In the genomic region with DNA sequence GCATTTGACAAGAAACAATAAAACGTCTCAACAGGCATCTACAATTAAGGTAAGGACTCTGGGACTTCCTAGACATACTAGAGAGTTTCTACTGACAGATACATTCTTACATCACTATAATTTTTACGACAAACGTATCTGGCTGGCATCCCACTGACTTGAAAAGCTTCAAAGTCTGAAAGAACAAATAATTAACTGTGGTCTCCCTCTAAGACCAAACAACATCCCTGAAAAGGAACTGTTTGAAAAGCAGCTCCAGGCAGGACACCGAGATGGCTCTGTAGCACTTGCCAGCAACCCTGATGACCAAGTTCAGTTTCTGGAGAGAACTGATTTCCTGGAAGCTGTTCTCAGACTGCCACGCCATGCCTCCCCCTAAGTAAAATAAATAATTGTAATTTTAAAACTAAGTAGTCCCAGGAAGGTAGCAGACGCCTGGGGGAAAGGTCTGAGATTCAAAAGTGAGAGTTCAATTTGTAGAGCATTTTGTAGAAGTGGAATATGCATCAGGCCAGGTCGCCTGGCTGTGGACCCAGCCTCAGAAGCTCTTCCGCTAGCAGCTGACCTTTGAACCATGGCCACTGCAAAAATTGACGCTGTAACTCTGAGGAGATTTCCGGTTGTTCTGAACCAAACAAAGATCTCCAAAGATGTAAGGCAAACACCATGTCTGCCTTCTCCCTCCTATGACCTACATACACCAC, we compare ENCODE assay signal across 21 mouse cellular contexts.
DNase-seq lines count a peak whose midpoint lies in the region; ATAC-seq and TF ChIP-seq lines count a peak whose summit lies in the region.
"Had no signal": no experiment of that assay in that cellular context is flagged by ENCODE, and none has a peak within 500 bp of the region (broad histone marks: within the 10 kb centered on the region; RNA-seq: fewer than 3 reads in every experiment).

No protein-coding gene starts in this region.

- H3K4me3 ChIP-seq in liver, adult 2 months (ENCODE audit: insufficient read depth, low read depth, low read length) = no peak overlapping the region
- H3K4me3 ChIP-seq in liver, embryonic 11.5 days (ENCODE audit: low read depth, low read length) = no peak overlapping the region
- no peak overlapping the region for H3K4me3 ChIP-seq in brown adipose tissue, adult 24 weeks (ENCODE audit: insufficient read depth, low read depth, low read length)
- H3K4me3 ChIP-seq in intestine, postnatal 0 days (ENCODE audit: low read depth, low read length) = no peak overlapping the region
- no peak overlapping the region for H3K4me3 ChIP-seq in liver, embryonic 13.5 days (replicated peaks)
- H3K4me3 ChIP-seq in hindbrain, embryonic 12.5 days = no peak overlapping the region
- H3K4me3 ChIP-seq: embryonic facial prominence, embryonic 15.5 days; forebrain, embryonic 10.5 days; heart, embryonic 12.5 days; layer of hippocampus, adult 2 months; megakaryocyte, embryonic 14.5 days had no signal

- intact Hi-C loops in heart, postnatal 36 days (cut with DNase I) = no loop called here

- peak overlapping the region; percentile 37; the same call in 1 of the 2 replicates for H3K9ac ChIP-seq in liver, adult 2 months (ENCODE audit: low read depth, low read length)
- no peak overlapping the region for H3K9ac ChIP-seq in liver, embryonic 11.5 days (ENCODE audit: low read depth, low read length)
- no peak overlapping the region for H3K9ac ChIP-seq in intestine, postnatal 0 days (ENCODE audit: low read depth, low read length)
- H3K9ac ChIP-seq in liver, embryonic 13.5 days = no peak overlapping the region
- H3K9ac ChIP-seq in hindbrain, embryonic 12.5 days = no peak overlapping the region
- H3K9ac ChIP-seq: embryonic facial prominence, embryonic 15.5 days; heart, embryonic 12.5 days had no signal

- H3K9me3 ChIP-seq in liver, embryonic 11.5 days (ENCODE audit: control insufficient read depth, low read length) = no peaks in the 10 kb centered on the region
- H3K9me3 ChIP-seq in intestine, postnatal 0 days (ENCODE audit: control insufficient read depth) = no peaks in the 10 kb centered on the region
- H3K9me3 ChIP-seq in liver, embryonic 13.5 days (replicated peaks) = no peaks in the 10 kb centered on the region
- no peaks in the 10 kb centered on the region for H3K9me3 ChIP-seq in hindbrain, embryonic 12.5 days (replicated peaks)
- H3K9me3 ChIP-seq: embryonic facial prominence, embryonic 15.5 days; forebrain, embryonic 10.5 days; heart, embryonic 12.5 days; megakaryocyte, embryonic 14.5 days had no signal

- TF ChIP-seq POLR2A in liver, adult 2 months (IDR thresholded peaks at IDR 0.05; ENCODE audit: extremely low read depth, insufficient read depth, low read length) = no peak

- peak; percentile 86 for DNase-seq in liver, adult 2 months (ENCODE audit: extremely low read depth, low read depth, low spot score)
- no peak for DNase-seq in liver, embryonic 11.5 days (ENCODE audit: low spot score)
- no peak for DNase-seq in liver, embryonic 13.5 days
- no peak for DNase-seq in heart, postnatal 36 days
- DNase-seq: cerebellum, adult 8-10 months; gastrocnemius, postnatal 36 days; heart, postnatal 4 days; left cerebral cortex, postnatal 4 days; lung, postnatal 10 days; right cerebral cortex, adult 18-20 months; thymus, postnatal 14 days had no signal

- H3K4me1 ChIP-seq in liver, adult 2 months (ENCODE audit: control insufficient read depth, insufficient read depth, low read length) = peaks cover 18% of the 10 kb centered on the region
- H3K4me1 ChIP-seq in liver, embryonic 11.5 days (replicated peaks; ENCODE audit: control insufficient read depth, insufficient read depth, low read length) = no peaks in the 10 kb centered on the region; the same call in 1 of the 2 replicates
- peaks cover 10% of the 10 kb centered on the region; the same call in 1 of the 2 replicates for H3K4me1 ChIP-seq in brown adipose tissue, adult 24 weeks (ENCODE audit: control insufficient read depth, insufficient read depth, insufficient read length, low read length)
- no peaks in the 10 kb centered on the region for H3K4me1 ChIP-seq in intestine, postnatal 0 days (replicated peaks; ENCODE audit: control insufficient read depth, insufficient read depth, low read length)
- H3K4me1 ChIP-seq in liver, embryonic 13.5 days (replicated peaks) = 0 out of 2 replicates have a peak, but pooled peaks cover 6% of the 10 kb centered on the region
- no peaks in the 10 kb centered on the region for H3K4me1 ChIP-seq in hindbrain, embryonic 12.5 days
- H3K4me1 ChIP-seq: megakaryocyte, embryonic 14.5 days had no signal

- 14% methylated on average over 10 of the region's 10 CpGs for WGBS in liver, adult 2 months
- 62% methylated on average over 10 of the region's 10 CpGs for WGBS in liver, embryonic 11.5 days
- 31% methylated on average over 10 of the region's 10 CpGs for whole genome bisulfite sequencing in intestine, postnatal 0 days
- WGBS in liver, embryonic 13.5 days (ENCODE audit: insufficient replicate concordance) = 58% methylated on average over 10 of the region's 10 CpGs
- WGBS in hindbrain, embryonic 12.5 days = 67% methylated on average over 10 of the region's 10 CpGs

- H3K27me3 ChIP-seq in liver, adult 2 months (ENCODE audit: control insufficient read depth, insufficient read depth, low read length) = no peaks in the 10 kb centered on the region
- H3K27me3 ChIP-seq in liver, embryonic 11.5 days (replicated peaks; ENCODE audit: control insufficient read depth, insufficient read depth, low read length) = no peaks in the 10 kb centered on the region
- no peaks in the 10 kb centered on the region for H3K27me3 ChIP-seq in intestine, postnatal 0 days (replicated peaks; ENCODE audit: control insufficient read depth, insufficient read depth, low read length)
- H3K27me3 ChIP-seq in liver, embryonic 13.5 days = no peaks in the 10 kb centered on the region
- H3K27me3 ChIP-seq in hindbrain, embryonic 12.5 days = no peaks in the 10 kb centered on the region
- H3K27me3 ChIP-seq: embryonic facial prominence, embryonic 15.5 days; heart, embryonic 12.5 days; Patski had no signal

- H3K4me2 ChIP-seq in liver, embryonic 11.5 days = no peak overlapping the region
- H3K4me2 ChIP-seq in intestine, postnatal 0 days (replicated peaks; ENCODE audit: low read depth) = no peak overlapping the region; the same call in 1 of the 2 replicates
- H3K4me2 ChIP-seq in liver, embryonic 13.5 days = no peak overlapping the region
- no peak overlapping the region for H3K4me2 ChIP-seq in hindbrain, embryonic 12.5 days (replicated peaks)
- H3K4me2 ChIP-seq: embryonic facial prominence, embryonic 15.5 days; heart, embryonic 12.5 days had no signal

- TF ChIP-seq CTCF in liver, adult 2 months (IDR thresholded peaks at IDR 0.05; ENCODE audit: low read depth, low read length) = no peak
- TF ChIP-seq CTCF in intestine, postnatal 0 days (IDR thresholded peaks at IDR 0.05; ENCODE audit: low read depth) = no peak

- H3K79me2 ChIP-seq in liver, adult 2 months (ENCODE audit: control insufficient read depth, insufficient read depth, low read length) = peaks cover 26% of the 10 kb centered on the region

- peaks cover 1% of the 10 kb centered on the region; the same call in 1 of the 2 replicates for H3K36me3 ChIP-seq in liver, adult 2 months (ENCODE audit: control insufficient read depth, insufficient read depth, low read length)
- H3K36me3 ChIP-seq in liver, embryonic 11.5 days (ENCODE audit: control insufficient read depth, insufficient read depth, low read length) = no peaks in the 10 kb centered on the region
- no peaks in the 10 kb centered on the region for H3K36me3 ChIP-seq in intestine, postnatal 0 days (ENCODE audit: control insufficient read depth, insufficient read depth)
- no peaks in the 10 kb centered on the region for H3K36me3 ChIP-seq in liver, embryonic 13.5 days
- H3K36me3 ChIP-seq in hindbrain, embryonic 12.5 days = 0 out of 2 replicates have a peak, but pooled peaks cover 9% of the 10 kb centered on the region

- peak overlapping the region; percentile 98 for H3K27ac ChIP-seq in liver, adult 2 months (replicated peaks; ENCODE audit: insufficient read depth, low read depth, low read length)
- no peak overlapping the region; the same call in 1 of the 2 replicates for H3K27ac ChIP-seq in liver, embryonic 11.5 days (ENCODE audit: low read depth, low read length)
- peak overlapping the region; percentile 27 for H3K27ac ChIP-seq in brown adipose tissue, adult 24 weeks (replicated peaks; ENCODE audit: low read depth, low read length)
- H3K27ac ChIP-seq in intestine, postnatal 0 days (ENCODE audit: low read depth, low read length) = 0 out of 2 replicates have a peak overlapping the region, but pooled peaks have one; percentile 1
- peak overlapping the region; percentile 67 for H3K27ac ChIP-seq in liver, embryonic 13.5 days
- H3K27ac ChIP-seq in hindbrain, embryonic 12.5 days = no peak overlapping the region
- H3K27ac ChIP-seq: embryonic facial prominence, embryonic 15.5 days; forebrain, embryonic 10.5 days; layer of hippocampus, adult 2 months had no signal

- no peak for ATAC-seq in liver, embryonic 11.5 days (replicated peaks; ENCODE audit: low FRiP score)
- ATAC-seq in intestine, postnatal 0 days = peak; percentile 55
- 0 out of 2 replicates have a peak, but pooled peaks have one; percentile 32 for ATAC-seq in liver, embryonic 13.5 days (ENCODE audit: low read depth)
- ATAC-seq in hindbrain, embryonic 12.5 days (ENCODE audit: low FRiP score) = no peak
- no peak for ATAC-seq in inflammation-experienced regulatory T-cells, adult 6 months
- ATAC-seq: Patski had no signal

Comparison
In these comparisons a context has a peak if more than half of its experiments do, and no peak if none do; other contexts are left out.
1. H3K27ac ChIP-seq: peak in liver, adult 2 months (single experiment), brown adipose tissue, adult 24 weeks (single experiment), intestine, postnatal 0 days (single experiment) and liver, embryonic 13.5 days (single experiment); none in liver, embryonic 11.5 days (single experiment) and hindbrain, embryonic 12.5 days (single experiment).
2. ATAC-seq: peak in intestine, postnatal 0 days (single experiment) and liver, embryonic 13.5 days (single experiment); none in liver, embryonic 11.5 days (single experiment), hindbrain, embryonic 12.5 days (single experiment) and inflammation-experienced regulatory T-cells, adult 6 months (single experiment).